Mouse (Mus musculus) left cerebral cortex, postnatal 14 days (tissue): ENCODE measurements around the gene Il1rapl1. TPM values are rescaled to one million over a fixed set of nuclear protein-coding genes. Genes with fewer than 3 reads are reported as not detected.
A peak's percentile ranks its signal among the peaks of the same experiment; 100 is the strongest.

Experiments
- DNase-seq, 2 experiments: peaks; one replicate each; pipeline ENCODE4 v3.0.0; 2021 to 2022; ENCODE audit warnings: low spot score in 2 of 2, mixed read lengths in 1 of 2
- intact Hi-C: fragments of 180-260 bp; cut with DNase I; formaldehyde crosslinking; loops from one replicate; pipeline ENCODE4 v1.15.1; 2025
- long read RNA-seq, 2 experiments: library from polyadenylated mRNA; stranded (forward); transcript quantifications; one replicate each; pipeline ENCODE4 v2.0.0; 2021
- total RNA-seq, 2 experiments: library from RNA; stranded (reverse); gene quantifications; 2 replicates each; pipeline ENCODE4 v1.2.3; 2021

Gene Il1rapl1
- 10 to 100 TPM; 31.9 to 36.4 TPM for total RNA-seq
- long read RNA-seq, experiment 1, partial matches to known transcripts = 0 of 1 reads
- long read RNA-seq, experiment 1, other reads (novel, unspliced or antisense) = 1 of 1 reads
- long read RNA-seq, experiment 2, partial matches to known transcripts = 1 of 2 reads
- long read RNA-seq, experiment 2, other reads (novel, unspliced or antisense) = 1 of 2 reads

DNA sequence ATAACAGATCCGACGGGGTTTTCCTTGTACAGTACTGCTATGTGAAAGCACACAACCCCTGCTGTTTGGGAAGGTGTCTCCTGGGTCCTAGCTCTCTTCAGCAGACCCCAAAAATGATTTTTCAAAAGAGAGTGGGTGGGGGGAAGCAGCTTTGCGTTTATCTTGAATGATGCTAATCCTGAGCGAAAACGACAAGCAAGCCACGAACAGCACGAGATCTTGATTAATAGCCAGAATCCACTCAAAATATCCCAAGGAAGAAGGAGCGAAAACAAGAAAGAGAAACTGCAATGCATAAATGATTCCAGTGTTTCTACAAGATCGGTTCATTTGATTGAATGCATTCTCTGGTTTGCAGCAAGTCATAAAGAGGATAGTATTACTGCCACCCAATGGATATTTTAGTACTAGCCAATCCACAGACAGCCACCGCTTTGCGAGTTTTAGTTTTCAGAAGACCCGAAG is at the start of gene Il1rapl1:
Il1rapl1 (minus strand) TSS at position 37 of the 465 bp plus-strand sequence.
- intact Hi-C loops = no loop called here
- DNase-seq = peak; percentile 39

DNA sequence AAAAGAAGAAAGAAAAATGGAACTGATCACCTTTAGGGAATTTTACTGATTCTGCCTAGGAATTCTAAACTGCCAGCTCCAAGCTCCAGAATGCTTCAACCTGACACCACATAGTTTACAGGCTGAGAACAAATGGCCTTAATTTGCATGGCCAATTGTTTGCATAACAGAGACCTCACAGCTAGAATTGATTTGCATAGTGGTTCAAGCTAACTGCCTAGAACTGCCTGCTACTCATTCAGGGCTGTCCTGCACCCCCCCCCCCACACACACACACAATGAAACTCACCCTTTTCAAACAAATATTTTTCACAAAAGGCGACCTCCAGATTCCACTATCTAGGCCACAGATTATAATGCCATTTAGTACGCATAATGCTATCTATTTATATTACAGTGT is 42.6 kb upstream of the Il1rapl1 start:
- intact Hi-C loops = no loop called here
- no peak for DNase-seq

DNA sequence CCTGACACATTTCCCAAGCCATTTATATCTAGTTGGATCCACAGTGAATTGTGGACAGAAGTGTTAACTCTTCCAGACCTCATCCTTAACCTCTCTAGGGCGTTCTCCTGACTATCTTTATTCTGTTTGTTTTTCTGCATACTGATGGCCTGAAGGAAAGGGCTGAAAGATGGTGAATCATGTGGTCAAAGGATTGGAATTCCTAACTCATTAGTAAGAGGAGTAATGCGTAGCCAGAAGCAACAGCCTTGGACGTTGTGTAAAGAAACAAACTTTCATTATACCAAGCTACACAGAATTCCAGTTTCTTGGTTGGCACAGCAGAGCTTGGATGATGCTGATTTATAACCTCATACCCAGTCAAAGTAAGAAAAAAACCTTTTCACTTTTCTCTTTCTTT is 10.2 kb upstream of the Il1rapl1 start:
- no peak for DNase-seq
- intact Hi-C loops = no loop called here

DNA sequence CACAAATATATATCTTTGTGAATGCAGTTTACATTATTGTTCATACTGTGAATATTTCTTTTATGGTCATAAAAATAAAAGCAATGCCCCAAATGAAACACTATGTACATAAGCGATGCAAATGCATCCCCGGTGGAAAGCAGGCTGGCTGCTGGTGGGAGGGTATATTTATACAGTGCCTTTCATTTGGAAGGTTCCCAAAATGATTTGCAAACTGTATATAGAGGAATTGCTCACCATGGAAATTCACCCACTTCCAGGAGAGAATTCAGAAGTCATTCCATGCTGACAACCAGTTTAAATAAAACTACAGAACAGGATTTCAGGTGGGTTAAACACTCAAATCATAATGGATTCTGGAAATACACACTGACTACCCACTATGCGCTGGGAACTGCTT is 4.6 kb upstream of the Il1rapl1 start:
- DNase-seq = peak; percentile 14 to 58
- intact Hi-C loops = no loop called here

DNA sequence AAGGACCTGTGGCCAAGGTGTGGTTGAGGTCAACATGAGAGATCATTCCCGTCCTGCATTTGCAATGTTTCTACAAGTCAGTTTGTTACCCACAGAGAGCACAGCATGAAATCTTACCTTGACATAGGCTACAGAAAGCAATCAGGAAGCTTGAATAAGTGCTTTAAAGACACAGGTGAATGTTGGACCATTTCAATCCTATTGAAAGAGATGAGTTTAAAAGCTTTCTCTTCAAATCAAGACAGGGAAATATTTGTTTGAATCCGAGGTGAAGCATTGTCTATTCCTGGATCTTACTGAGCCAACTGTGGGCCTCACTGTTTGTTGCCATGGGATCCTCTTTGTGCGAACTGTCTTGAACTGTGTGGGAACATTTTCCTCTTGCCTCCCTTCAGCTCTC is 2.4 kb upstream of the Il1rapl1 start:
- no peak for DNase-seq
- intact Hi-C loops = no loop called here

DNA sequence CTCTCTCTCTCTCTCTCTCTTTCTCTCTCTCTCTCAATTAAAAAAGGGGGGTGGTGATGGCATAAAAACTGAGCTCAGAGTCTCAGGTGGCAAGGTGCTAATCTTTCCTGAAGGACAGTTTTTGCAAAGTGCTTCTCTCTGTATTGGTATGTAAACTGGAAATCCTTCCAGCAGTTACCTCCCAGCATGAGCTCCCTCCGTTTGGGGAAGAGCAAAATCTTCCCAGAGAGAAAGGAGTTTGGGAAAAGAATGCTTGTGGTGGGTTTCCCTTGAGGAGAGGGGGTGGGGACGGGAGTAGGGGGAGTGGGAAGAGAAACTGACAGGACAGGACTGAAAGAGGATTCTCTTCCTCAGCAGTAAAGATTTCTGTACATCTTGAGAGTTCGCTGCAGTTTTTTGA is 881 bp upstream of the Il1rapl1 start:
- no peak for DNase-seq
- intact Hi-C loops = no loop called here

DNA sequence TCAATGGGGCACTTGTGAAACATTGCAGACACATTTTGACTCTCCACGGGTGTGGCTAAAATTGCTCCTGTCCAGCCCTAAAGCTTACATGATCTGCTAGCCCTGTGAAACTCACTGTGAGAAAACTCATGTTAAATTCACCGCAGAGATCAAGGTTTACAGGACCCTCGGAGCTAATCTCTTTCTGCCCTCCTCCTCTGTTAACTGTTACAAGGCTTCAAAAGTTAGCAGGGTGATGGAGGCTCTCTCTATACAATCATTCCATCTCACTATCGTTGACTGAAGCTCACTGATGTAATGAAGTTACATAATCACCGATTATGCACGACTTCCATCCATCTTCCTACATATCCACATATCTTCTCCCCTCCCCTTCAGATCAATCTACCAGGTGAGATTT is 1.9 kb downstream of the Il1rapl1 start:
- intact Hi-C loops = loop anchor here (5.0 kb wide), 1 partner anchor 456 kb away; no protein-coding TSS in a partner anchor
- no peak for DNase-seq

DNA sequence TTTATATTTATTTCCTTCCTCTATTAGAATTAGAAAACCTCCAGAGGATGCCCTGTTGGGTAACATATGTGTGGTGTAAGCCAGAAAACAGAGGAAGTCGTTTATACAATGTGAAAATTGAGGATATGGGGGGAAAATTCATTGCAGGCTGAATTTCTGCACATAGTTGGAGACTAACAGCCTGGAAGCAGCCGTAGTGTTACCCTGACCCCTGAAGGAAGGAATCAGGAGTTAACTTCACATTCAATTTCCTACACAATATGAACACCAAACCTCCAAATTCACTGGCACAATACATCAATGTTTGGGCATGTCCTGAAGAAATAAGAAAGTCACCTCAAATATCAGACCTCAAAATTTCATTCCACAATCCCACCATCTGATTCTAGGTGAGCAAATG is 3.2 kb downstream of the Il1rapl1 start:
- intact Hi-C loops = loop anchor here (5.0 kb wide), 1 partner anchor 455 kb away; no protein-coding TSS in a partner anchor
- no peak for DNase-seq

DNA sequence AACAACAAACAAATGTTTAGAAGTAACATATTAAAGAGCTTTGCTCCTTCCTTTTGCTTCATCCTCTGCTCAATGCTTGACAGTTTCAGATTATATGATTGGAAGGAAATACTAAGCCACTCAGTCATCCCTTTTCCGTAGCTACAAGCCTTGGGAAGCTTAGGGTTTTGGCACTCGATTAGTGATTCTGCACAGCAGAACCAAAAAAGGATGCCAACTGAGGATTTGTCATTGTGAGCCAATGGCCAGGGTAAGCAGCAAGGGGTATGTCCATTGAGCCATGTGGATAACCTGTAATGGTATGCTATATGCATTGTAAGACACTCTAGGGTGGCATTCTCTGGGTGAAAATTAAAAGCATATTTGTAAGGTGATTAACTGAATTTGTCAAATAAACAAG is 5.7 kb downstream of the Il1rapl1 start:
- no peak for DNase-seq
- intact Hi-C loops = loop anchor here (5.0 kb wide), 1 partner anchor 452 kb away; no protein-coding TSS in a partner anchor

DNA sequence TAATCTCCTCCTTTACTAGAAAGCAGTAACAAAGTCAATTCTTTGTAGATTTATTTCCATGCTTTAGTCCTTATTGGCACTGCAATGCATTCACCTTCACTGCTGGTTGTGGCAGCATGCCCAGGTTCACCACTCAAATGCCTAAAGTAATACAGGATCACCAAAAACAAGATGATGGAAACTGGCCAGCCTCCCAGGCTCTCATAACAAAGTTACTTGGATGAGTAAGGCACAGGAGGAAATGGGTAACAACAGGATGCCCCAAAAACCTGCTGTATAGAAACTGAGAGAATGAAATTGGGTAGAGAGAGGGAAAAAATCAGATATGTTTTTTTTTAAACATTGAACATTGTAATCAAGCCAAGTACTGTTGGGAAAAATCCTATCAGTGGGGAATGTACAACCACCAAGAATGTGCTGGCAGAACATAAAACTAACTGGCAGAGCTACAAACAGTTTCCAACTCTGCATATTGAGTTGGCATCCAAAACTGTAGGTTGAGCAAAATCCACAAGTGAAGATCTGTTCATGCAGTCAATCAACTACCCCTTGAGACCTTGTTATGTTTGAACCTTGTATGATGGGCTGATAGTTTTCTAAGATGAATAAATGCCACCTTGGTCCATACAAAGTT is 21.4 kb downstream of the Il1rapl1 start:
- no peak for DNase-seq
- intact Hi-C loops = no loop called here

DNA sequence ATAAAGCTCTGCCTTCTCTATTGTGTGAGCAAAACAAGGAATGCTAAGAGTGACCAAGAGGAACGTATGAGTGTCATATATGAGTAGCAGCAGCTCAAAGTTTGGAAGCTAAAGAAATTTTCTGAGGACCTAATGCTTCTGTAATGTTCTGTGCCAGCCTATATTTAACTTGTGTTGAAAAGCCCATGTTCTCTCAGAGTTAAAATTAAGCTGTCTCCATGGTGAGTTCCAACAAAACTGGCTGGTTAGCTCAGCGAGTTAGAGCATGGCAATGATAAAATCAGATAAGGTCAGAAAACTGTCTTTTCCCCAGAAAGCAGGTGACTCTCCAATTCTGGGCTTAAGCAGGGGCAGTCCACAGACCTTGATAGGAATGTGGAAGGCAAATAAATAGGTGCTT is 25.6 kb downstream of the Il1rapl1 start:
- peak in 1 of 2 experiments; percentile 49 for DNase-seq
- intact Hi-C loops = no loop called here

DNA sequence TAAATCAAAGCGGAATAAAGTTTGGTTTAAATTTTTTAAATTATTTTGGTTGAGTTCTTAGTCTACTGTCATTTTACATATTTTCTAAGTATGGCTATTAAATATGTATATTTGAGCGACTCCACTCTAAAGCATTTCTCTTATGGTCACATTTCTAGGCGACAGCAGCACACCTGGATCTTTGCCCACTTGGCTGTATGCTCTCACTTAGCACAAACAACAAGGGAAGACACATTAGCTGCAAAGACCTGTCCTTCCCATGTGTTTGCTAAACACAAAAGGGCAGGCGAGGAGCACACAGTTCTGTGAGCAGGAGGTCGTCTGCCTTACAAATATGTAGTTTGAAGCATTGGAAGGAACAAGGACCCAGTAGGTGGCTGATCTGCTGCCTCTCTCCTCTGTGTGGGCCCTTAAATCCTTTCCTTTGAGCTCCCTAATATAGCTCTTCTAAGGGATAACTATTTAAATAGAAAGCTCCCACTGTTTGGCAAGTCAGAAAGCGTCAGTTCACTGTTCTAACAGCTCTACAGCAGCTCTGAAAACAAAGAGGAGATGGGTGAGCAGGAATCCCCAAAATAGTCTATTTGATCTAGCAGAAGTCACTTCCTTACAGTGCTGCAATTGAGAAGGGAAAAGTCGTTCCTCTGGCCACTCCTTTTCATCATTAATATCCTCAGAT is 42.6 kb downstream of the Il1rapl1 start:
- no peak for DNase-seq
- intact Hi-C loops = no loop called here

DNA sequence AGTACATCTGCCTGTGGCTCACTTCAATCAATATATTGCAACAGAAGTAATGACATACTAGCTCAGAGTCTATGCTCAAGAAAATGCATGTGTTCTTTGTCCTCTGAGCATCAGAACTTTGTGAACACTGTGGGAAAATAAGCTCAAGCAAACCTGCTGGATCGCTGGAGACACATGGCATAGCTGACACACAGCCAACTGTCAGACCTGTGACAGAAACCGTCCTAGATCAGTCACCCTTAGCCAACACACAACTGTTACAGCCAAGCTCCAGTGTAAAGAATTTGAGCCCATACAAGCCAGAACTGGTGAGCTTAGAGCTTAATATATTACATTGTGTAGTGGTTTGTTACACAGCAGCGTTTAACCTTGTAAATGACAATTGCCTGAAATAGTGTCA is 45.1 kb downstream of the Il1rapl1 start:
- DNase-seq = no peak
- intact Hi-C loops = no loop called here

DNA sequence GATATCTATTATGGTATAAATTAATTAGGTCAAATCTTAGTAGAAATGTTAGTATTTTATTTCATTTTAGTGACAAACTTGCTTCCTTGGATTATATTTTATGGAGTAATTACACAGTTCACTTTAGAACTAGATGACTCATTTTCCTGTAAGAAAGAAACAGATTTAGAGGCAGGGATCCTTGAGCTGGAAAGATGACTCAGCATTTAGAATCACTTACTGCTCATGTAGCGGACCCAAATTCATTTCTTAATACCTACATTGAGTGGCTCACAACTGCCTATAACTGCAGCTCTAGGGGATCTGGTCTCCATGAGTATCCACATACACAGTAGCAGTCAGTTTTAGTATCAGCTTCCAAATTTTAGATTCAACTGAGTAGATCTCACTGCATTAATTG is 71.9 kb downstream of the Il1rapl1 start:
- peak in 1 of 2 experiments; percentile 6 for DNase-seq
- intact Hi-C loops = no loop called here

DNA sequence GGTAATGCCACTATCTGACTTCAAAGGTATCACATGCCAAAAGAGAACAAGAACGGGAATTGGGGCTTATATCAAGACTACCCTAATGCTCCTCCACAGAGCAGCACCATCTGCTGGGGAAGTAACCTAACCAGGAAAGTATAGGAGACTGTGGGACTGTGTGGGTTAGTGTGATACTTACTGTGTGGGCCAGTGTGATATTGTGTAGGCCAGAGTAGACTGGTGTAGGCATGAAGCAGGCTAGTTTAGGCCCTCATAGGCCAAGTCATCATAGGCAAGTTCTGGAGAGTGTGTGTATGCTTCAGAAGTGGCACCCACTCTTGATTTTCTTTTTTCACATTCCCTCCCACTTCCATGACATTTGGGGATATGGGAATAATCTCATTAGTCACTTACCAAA is 76.5 kb downstream of the Il1rapl1 start:
- DNase-seq = no peak
- intact Hi-C loops = no loop called here

DNA sequence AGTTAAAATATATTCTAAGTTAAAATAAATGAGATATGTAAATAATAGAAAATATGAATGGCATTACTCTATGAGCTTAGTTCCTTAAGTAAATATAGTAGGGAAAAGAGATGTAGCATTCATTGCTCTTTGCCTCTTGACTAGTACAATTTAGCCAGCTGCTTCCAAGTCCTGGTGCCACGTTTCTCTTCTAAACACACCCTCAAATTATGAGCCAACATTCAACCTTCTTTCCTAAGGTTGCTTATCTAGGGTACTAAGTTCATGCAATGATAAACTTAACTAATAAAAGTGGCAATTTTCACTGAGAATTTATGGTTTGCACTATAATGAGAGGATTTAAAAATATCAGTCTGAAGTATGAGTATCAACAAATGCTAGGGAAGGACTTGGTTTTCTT is 218.3 kb downstream of the Il1rapl1 start:
- no peak for DNase-seq
- intact Hi-C loops = no loop called here

DNA sequence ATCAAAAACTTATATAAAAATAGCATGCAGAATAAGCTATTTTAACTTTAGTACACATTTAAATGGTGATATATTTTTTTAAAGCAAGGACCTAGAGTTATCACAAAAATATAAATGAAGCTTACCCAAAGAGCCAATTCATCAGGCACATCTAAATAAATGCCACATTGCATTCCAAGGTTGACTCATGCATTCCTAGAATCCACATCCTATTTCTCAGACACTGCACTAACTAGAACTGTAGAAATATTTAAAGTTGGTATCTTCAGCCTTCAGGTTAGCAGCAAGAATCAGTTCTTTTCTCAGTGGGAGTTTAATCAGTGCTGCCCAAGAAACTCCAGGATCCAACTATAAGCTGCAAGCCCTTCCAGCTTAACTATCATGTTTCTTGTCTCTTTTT is 223.5 kb downstream of the Il1rapl1 start:
- intact Hi-C loops = no loop called here
- no peak for DNase-seq

DNA sequence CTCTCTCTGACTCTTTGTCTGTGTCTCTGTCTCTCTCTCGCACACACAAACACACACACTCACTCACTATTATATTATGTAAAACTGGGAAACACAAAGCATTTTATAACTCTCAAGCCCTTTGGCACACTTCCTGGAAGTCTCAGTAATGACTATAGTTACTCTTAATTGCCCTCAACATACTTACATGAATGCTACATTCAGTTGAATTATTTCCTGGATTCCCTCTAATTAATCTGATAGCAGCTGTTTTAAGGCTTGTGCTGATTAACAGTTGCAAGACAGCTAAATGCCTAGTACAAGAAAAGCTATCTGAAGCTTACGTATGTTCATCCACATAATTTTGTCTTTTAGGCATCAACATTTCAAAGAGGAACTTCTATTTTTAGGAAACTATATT is 261.3 kb downstream of the Il1rapl1 start:
- no peak for DNase-seq
- intact Hi-C loops = no loop called here

DNA sequence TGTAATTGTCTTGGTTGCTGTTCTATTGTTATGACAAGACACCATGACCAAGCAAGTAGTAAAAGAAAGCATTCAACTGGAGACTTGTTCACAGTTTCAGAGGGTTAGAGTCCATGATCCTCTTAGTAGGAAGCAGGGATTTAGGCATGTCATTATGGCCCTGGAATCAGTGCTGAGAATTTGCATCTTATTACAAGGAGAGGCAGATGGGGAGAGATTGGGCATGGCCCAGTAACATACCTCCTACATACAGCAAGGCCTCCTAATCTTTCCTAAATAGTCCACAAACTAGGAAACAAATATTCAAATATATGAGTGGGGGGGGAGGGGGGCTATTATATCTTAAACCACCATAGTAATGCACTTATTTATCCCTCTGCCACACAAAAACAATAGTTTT is 301.6 kb downstream of the Il1rapl1 start:
- DNase-seq = no peak
- intact Hi-C loops = no loop called here

DNA sequence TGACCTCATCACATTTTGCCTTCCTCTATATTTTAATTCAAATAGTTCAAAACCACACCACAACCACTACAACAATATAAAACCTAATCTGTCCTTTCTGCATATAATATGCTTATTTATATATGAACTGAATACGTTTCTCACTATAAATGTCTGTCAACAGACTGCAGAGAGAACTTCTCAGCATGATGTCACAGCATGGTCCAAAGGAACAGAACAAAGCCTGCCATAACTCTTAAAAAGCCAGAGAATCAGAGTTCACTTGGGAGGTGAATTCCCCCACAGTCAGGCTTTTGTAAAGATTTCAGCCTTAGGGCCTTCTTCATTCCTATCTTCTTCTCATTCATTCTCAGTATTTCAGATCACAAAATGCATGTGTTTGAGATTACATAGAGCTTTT is 307.7 kb downstream of the Il1rapl1 start:
- intact Hi-C loops = no loop called here
- no peak for DNase-seq

DNA sequence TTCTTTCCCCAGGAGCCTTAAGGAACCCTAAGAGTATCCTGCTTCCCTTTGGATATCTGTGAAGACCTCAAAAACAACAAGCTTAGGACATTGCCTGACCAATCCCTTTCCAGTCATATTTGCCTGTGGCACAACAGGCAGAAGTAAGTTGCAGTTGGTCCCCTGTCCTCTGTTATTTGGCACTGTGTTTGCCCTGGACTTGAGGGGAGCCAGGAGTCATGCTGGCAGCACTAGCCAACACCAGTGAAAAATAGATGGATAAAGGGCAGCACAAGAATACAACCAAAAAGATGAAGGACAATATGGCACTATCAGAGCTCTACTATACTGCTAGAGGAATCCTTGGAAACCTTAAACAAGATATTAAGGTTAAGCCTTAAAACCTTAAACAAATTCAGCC is 322.4 kb downstream of the Il1rapl1 start:
- no peak for DNase-seq
- intact Hi-C loops = no loop called here
